Mouse (Mus musculus): ENCODE measurements around the gene Ddx1. TPM values are rescaled to one million over a fixed set of nuclear protein-coding genes. Genes with fewer than 3 reads are reported as not detected.

The Ddx1 gene
- total RNA-seq, 2 experiments from 2014 or later, result 96.7 to 97.1 TPM

DNA sequence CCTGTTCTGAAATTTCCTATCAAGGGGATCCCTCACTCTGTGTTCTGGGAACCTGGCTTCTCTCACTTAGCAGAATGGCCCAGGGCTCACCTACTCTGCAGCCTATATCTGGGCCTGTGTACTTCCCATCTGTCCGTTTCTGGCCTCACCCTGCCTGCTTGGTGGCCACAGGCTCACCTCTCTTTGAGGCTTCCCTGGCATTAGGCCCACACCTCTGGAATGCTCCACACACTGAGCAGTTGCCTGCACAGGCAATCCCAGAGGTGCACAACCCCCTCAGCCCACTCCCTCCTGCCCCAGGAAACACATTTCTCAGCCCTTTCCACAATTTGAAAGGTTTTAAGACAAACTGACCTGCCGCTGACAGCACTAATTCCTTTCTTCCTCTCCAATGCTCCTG lies 72.9 kb downstream of the Ddx1 start:
- intact Hi-C loops (cut with DNase I; ENCODE audit: low total_unique reads), result no loop called here
- no peak for DNase-seq

DNA sequence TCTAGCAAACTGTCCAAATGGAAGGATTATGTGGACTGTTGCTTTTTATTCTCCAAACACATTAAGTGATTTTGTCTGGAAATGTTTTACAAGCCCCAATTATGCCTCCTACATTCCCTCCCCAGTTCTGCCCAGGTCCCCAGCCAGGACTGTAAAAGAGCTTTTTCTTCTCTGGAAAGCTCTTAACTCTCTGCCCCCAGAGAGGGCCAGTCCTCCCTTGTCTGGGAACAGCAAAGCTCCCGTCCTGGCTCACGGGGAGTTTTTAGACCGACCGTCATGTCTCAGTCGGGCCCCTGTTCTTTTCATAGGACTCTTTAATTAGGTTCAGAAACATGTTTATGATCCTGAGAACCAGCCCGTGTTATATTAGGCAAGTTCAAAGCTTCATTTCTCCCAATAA lies 75.0 kb downstream of the Ddx1 start:
- DNase-seq, result no peak
- intact Hi-C loops (cut with DNase I; ENCODE audit: low total_unique reads), result no loop called here

GRCm38 (mm10) chr12:13168073-13168472 lies 80.9 kb downstream of the Ddx1 start:
- intact Hi-C loops (cut with DNase I; ENCODE audit: low total_unique reads), result no loop called here
- DNase-seq, result no peak

DNA sequence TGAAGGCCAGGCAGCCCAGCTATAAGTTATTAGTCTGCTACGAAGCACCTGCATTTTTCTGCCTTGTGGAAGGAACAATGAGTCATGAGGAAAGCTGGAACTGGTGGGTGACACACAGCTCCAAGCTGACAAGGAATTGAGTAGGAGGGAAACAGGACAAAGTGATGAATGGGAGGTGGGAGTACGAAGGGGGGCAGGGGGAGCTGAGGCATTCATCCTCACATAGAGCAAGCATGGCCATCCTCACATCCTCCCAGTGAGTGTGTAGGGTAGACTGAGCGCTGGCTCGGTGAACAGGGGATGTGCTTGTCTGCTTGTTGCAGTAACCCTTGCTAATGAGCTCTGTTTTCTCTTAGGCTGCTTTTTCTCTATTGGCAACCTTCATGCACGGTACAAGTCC lies 81.9 kb downstream of the Ddx1 start:
- intact Hi-C loops (cut with DNase I; ENCODE audit: low total_unique reads), result no loop called here
- no peak for DNase-seq

Other genes starting within 250 kb of the Ddx1 start
- gene Nbas, start 19.9 kb upstream of the Ddx1 start, total RNA-seq (2021), result 10 to 100 TPM; 13.5 to 15.2 TPM

All from gastrocnemius, postnatal 14 days (tissue).